Mouse (Mus musculus) heart, adult 2 months (tissue): ENCODE measurements around the gene Tm9sf2. TPM values are rescaled to one million over a fixed set of nuclear protein-coding genes. Genes with fewer than 3 reads are reported as not detected.
"Not testable (repeated sequence)": the region's sequence is repeated elsewhere in the genome, so short reads cannot be mapped to it uniquely, and the experiment has no call there.

Experiments
- DNase-seq, 2 experiments: peaks; one replicate each; pipeline ENCODE4 v3.0.0; 2021
- H3K27ac ChIP-seq: fragments of 200-600 bp; 2 replicates; pipeline ENCODE4 v1.8.1; 2022
- H3K27me3 ChIP-seq: fragments of 200-500 bp; 2 replicates; pipeline ENCODE4 v1.6.1; 2012; ENCODE audit warnings: mild to moderate bottlenecking, low read length, inconsistent platforms, mixed read lengths; ENCODE audit not compliant: control insufficient read depth, insufficient read depth
- H3K36me3 ChIP-seq: fragments of 200-500 bp; 2 replicates; pipeline ENCODE4 v1.6.1; 2012; ENCODE audit warnings: low read length, inconsistent platforms; ENCODE audit not compliant: control insufficient read depth, insufficient read depth
- H3K4me1 ChIP-seq: fragments of 200-500 bp; 2 replicates; pipeline ENCODE4 v1.6.1; 2011; ENCODE audit warnings: low read length; ENCODE audit not compliant: control insufficient read depth, insufficient read depth
- H3K4me3 ChIP-seq: fragments of 200-600 bp; 2 replicates; pipeline ENCODE4 v1.8.1; 2022
- H3K79me2 ChIP-seq: fragments of 200-500 bp; replicated peaks from 2 replicates; pipeline ENCODE4 v1.6.1; 2012; ENCODE audit warnings: mild to moderate bottlenecking, inconsistent platforms, low read length, moderate library complexity, mixed read lengths; ENCODE audit not compliant: control insufficient read depth, insufficient read depth
- H3K9ac ChIP-seq: fragments of 200-500 bp; 2 replicates; pipeline ENCODE4 v1.6.1; 2012; ENCODE audit warnings: low read depth, mild to moderate bottlenecking, control low read depth, inconsistent platforms, low read length, mixed read lengths
- CTCF ChIP-seq: fragments of 200-600 bp; IDR thresholded peaks from 2 replicates; pipeline ENCODE4 v1.8.1; 2022; ENCODE audit warnings: antibody characterized with exemption, mild to moderate bottlenecking, moderate library complexity
- EP300 ChIP-seq: fragments of 200-500 bp; IDR thresholded peaks from 2 replicates; pipeline ENCODE4 v1.6.1; 2011; ENCODE audit warnings: low read depth, low read length, control low read depth; ENCODE audit not compliant: insufficient read depth
- POLR2A ChIP-seq: fragments of 200-500 bp; IDR thresholded peaks from 2 replicates; pipeline ENCODE4 v1.6.1; 2011; ENCODE audit warnings: mild to moderate bottlenecking, low read depth, low read length, control low read depth; ENCODE audit not compliant: insufficient read depth
- WGBS: fragments of 180-500 bp; shearing (Covaris S2); methylation state at CpG from one replicate; pipeline ENCODE4 v1.1.7; 2018; 5-methylcytosine and 5-hydroxymethylcytosine counted together
- intact Hi-C: fragments of 180-260 bp; cut with DNase I; formaldehyde crosslinking; loops from one replicate; pipeline ENCODE4 v1.15.1; 2025
- polyA plus RNA-seq: library from polyadenylated mRNA; depleted of rRNA; stranded (reverse); fragments of >200 nt; gene quantifications from 2 replicates; pipeline ENCODE4 v1.2.3, GENCODE M21; 2012
- total RNA-seq, 2 experiments: library from RNA; stranded (reverse); gene quantifications; 2 replicates each; pipeline ENCODE4 v1.2.3; 2021

Tm9sf2 gene
- total and polyA plus RNA-seq, 3 experiments = 71.0 to 143 (median 121) TPM

- no peak overlapping the region for H3K27ac ChIP-seq
- H3K79me2 ChIP-seq = no peaks in the 10 kb centered on the region
- no peak for DNase-seq
- H3K27me3 ChIP-seq = no peaks in the 10 kb centered on the region
- no peak for TF ChIP-seq EP300
- TF ChIP-seq CTCF = no peak
- TF ChIP-seq POLR2A = no peak
- no peaks in the 10 kb centered on the region for H3K4me1 ChIP-seq
- WGBS = 40% methylated on average over 3 of the region's 3 CpGs
- H3K4me3 ChIP-seq = no peak overlapping the region
- intact Hi-C loops = no loop called here
- H3K36me3 ChIP-seq = no peaks in the 10 kb centered on the region
- no peak overlapping the region for H3K9ac ChIP-seq
Measured at GRCm38 (mm10) chr14:122081308-122081707, 25.5 kb upstream of the Tm9sf2 start.

GRCm38 (mm10) chr14:122083499-122083898 lies 23.3 kb upstream of the Tm9sf2 start:
- H3K4me1 ChIP-seq = no peaks in the 10 kb centered on the region
- WGBS = 77% methylated on average over 7 of the region's 7 CpGs
- H3K36me3 ChIP-seq = no peaks in the 10 kb centered on the region
- no peak overlapping the region for H3K27ac ChIP-seq
- H3K27me3 ChIP-seq = no peaks in the 10 kb centered on the region
- TF ChIP-seq POLR2A = no peak
- TF ChIP-seq EP300 = no peak
- no peak for TF ChIP-seq CTCF
- no peak overlapping the region for H3K4me3 ChIP-seq
- intact Hi-C loops = no loop called here
- no peak overlapping the region for H3K9ac ChIP-seq
- no peak for DNase-seq
- H3K79me2 ChIP-seq = no peaks in the 10 kb centered on the region

- no peaks in the 10 kb centered on the region for H3K27me3 ChIP-seq
- no peak for TF ChIP-seq POLR2A
- TF ChIP-seq EP300 = no peak
- no peak for TF ChIP-seq CTCF
- no peak overlapping the region for H3K4me3 ChIP-seq
- H3K36me3 ChIP-seq = no peaks in the 10 kb centered on the region
- no peak overlapping the region for H3K9ac ChIP-seq
- no peak overlapping the region for H3K27ac ChIP-seq
- no peak for DNase-seq
- no peaks in the 10 kb centered on the region for H3K4me1 ChIP-seq
- intact Hi-C loops = no loop called here
- 75% methylated on average over 5 of the region's 5 CpGs for whole genome bisulfite sequencing
- no peaks in the 10 kb centered on the region for H3K79me2 ChIP-seq
Measured at GRCm38 (mm10) chr14:122087956-122088355, 18.9 kb upstream of the Tm9sf2 start.

- DNase-seq = no peak
- intact Hi-C loops = no loop called here
- Histone ChIP-seq H3K9ac (no peak overlapping the region), H3K27me3 (no peaks in the 10 kb centered on the region), H3K27ac (no peak overlapping the region), H3K36me3 (no peaks in the 10 kb centered on the region), H3K4me1 (no peaks in the 10 kb centered on the region), H3K4me3 (no peak overlapping the region), H3K79me2 (no peaks in the 10 kb centered on the region)
- no peak for TF ChIP-seq POLR2A
- no peak for TF ChIP-seq CTCF
- no peak for TF ChIP-seq EP300
- WGBS = 62% methylated on average over 4 of the region's 4 CpGs
Measured at GRCm38 (mm10) chr14:122092363-122092762, 14.5 kb upstream of the Tm9sf2 start.

GRCm38 (mm10) chr14:122096331-122096730 lies 10.5 kb upstream of the Tm9sf2 start:
- Histone ChIP-seq H3K4me1 (no peaks in the 10 kb centered on the region), H3K36me3 (no peaks in the 10 kb centered on the region), H3K4me3 (no peak overlapping the region), H3K27me3 (no peaks in the 10 kb centered on the region), H3K9ac (no peak overlapping the region), H3K27ac (no peak overlapping the region), H3K79me2 (no peaks in the 10 kb centered on the region)
- intact Hi-C loops = no loop called here
- DNase-seq = no peak
- WGBS = 95% methylated on average over 11 of the region's 11 CpGs
- no peak for TF ChIP-seq CTCF
- no peak for TF ChIP-seq POLR2A
- TF ChIP-seq EP300 = no peak

GRCm38 (mm10) chr14:122099584-122099983 lies 7.3 kb upstream of the Tm9sf2 start:
- no peaks in the 10 kb centered on the region for H3K27me3 ChIP-seq
- no peaks in the 10 kb centered on the region; the same call in 1 of the 2 replicates for H3K4me1 ChIP-seq
- no peak overlapping the region for H3K27ac ChIP-seq
- no peaks in the 10 kb centered on the region for H3K79me2 ChIP-seq
- no peak for DNase-seq
- H3K9ac ChIP-seq = no peak overlapping the region
- no peaks in the 10 kb centered on the region for H3K36me3 ChIP-seq
- TF ChIP-seq POLR2A (no peak), EP300 (no peak), CTCF (no peak)
- H3K4me3 ChIP-seq = no peak overlapping the region
- 42% methylated on average over 4 of the region's 4 CpGs for WGBS
- intact Hi-C loops = no loop called here

GRCm38 (mm10) chr14:122101890-122102289 lies 4.9 kb upstream of the Tm9sf2 start:
- intact Hi-C loops = loop anchor here (10.0 kb wide), 1 partner anchor 883 kb away; the partner anchor contains the start of gene Tmtc4
- H3K4me3 ChIP-seq, H3K9ac ChIP-seq, H3K36me3 ChIP-seq, H3K27ac ChIP-seq, H3K27me3 ChIP-seq, DNase-seq, H3K4me1 ChIP-seq, H3K79me2 ChIP-seq: not testable (repeated sequence)
- WGBS = 87% methylated on average over 9 of the region's 9 CpGs
